Mouse (Mus musculus) MEL (cell line): ENCODE measurements around the gene Agbl5. TPM values are rescaled to one million over a fixed set of nuclear protein-coding genes. Genes with fewer than 3 reads are reported as not detected.
A peak's percentile ranks its signal among the peaks of the same experiment; 100 is the strongest.

Experiments used
- DNase-seq: peaks from one replicate; pipeline ENCODE4 v3.0.0; 2011; ENCODE audit warnings: low read depth, low spot score
- H3K27ac ChIP-seq: 2 replicates; pipeline ENCODE4 v1.5.1; 2012; ENCODE audit warnings: low read depth, mild to moderate bottlenecking, control low read depth, low read length, moderate library complexity; ENCODE audit not compliant: control insufficient read depth
- H3K27me3 ChIP-seq, 2 experiments: fragments of 150-350 bp in 1 of 2; sonication (generic) in 1 of 2; 2 replicates each; pipeline ENCODE4 v1.6.1; 2012; ENCODE audit warnings: low read length in 2 of 2, mild to moderate bottlenecking in 2 of 2, improper control_type of control experiment in 1 of 2, moderate library complexity in 1 of 2; ENCODE audit not compliant: insufficient read depth in 2 of 2, control insufficient read depth in 1 of 2
- H3K36me3 ChIP-seq, 2 experiments: 2 replicates each; pipeline ENCODE4 v1.6.1; 2012 to 2014; ENCODE audit warnings: low read length in 2 of 2, improper control_type of control experiment in 1 of 2, inconsistent platforms in 1 of 2, mild to moderate bottlenecking in 1 of 2; ENCODE audit not compliant: insufficient read depth in 2 of 2, control insufficient read depth in 1 of 2
- H3K4me1 ChIP-seq, 2 experiments: fragments of 150-350 bp in 1 of 2; sonication (generic) in 1 of 2; 2 replicates each; pipeline ENCODE4 v1.6.1; 2012; ENCODE audit warnings: low read length in 2 of 2, improper control_type of control experiment in 1 of 2, mild to moderate bottlenecking in 1 of 2; ENCODE audit not compliant: insufficient read depth in 2 of 2, control insufficient read depth in 1 of 2
- H3K4me3 ChIP-seq, 2 experiments: fragments of 150-350 bp in 1 of 2; sonication (generic) in 1 of 2; 2 replicates each; pipeline ENCODE4 v1.5.1; 2012; ENCODE audit warnings: low read depth in 2 of 2, low read length in 2 of 2, mild to moderate bottlenecking in 2 of 2, moderate library complexity in 2 of 2, control low read depth in 1 of 2, improper control_type of control experiment in 1 of 2; ENCODE audit not compliant: control insufficient read depth in 1 of 2, insufficient read depth in 1 of 2
- H3K79me2 ChIP-seq: 2 replicates; pipeline ENCODE4 v1.6.1; 2012; ENCODE audit warnings: mild to moderate bottlenecking, low read length, moderate library complexity; ENCODE audit not compliant: control insufficient read depth, poor library complexity, insufficient read depth
- H3K9ac ChIP-seq: 2 replicates; pipeline ENCODE4 v1.6.1; 2012; ENCODE audit warnings: low read depth, mild to moderate bottlenecking, control low read depth, low read length, moderate library complexity; ENCODE audit not compliant: control insufficient read depth, poor library complexity, severe bottlenecking
- H3K9me3 ChIP-seq: fragments of 150-350 bp; sonication (generic); replicated peaks from 2 replicates; pipeline ENCODE4 v1.6.1; 2012; ENCODE audit warnings: mild to moderate bottlenecking, low read length, improper control_type of control experiment, moderate library complexity; ENCODE audit not compliant: insufficient read depth
- CHD1 ChIP-seq: IDR thresholded peaks from 2 replicates; pipeline ENCODE4 v1.6.1; 2012; ENCODE audit warnings: low read depth, mild to moderate bottlenecking, inconsistent platforms, low read length, improper control_type of control experiment
- CHD2 ChIP-seq: IDR thresholded peaks from 2 replicates; pipeline ENCODE4 v1.6.1; 2011; ENCODE audit warnings: low read length, improper control_type of control experiment
- CTCF ChIP-seq, 3 experiments: IDR thresholded peaks in 2 of 3; conservative IDR thresholded peaks in 1 of 3; 2 replicates each; pipeline ENCODE4 v1.5.1; 2011 to 2012; ENCODE audit warnings: low read length in 3 of 3, low read depth in 2 of 3, mild to moderate bottlenecking in 2 of 3, improper control_type of control experiment in 1 of 3, inconsistent platforms in 1 of 3, mixed read lengths in 1 of 3, moderate library complexity in 1 of 3; ENCODE audit not compliant: control insufficient read depth in 1 of 3, insufficient read depth in 1 of 3, poor library complexity in 1 of 3, severe bottlenecking in 1 of 3
- E2F4 ChIP-seq: IDR thresholded peaks from 2 replicates; pipeline ENCODE4 v1.6.1; 2011; ENCODE audit warnings: low read depth, low read length, improper control_type of control experiment, borderline replicate concordance
- ELF1 ChIP-seq: IDR thresholded peaks from 2 replicates; pipeline ENCODE4 v1.6.1; 2014; ENCODE audit warnings: low read depth, mild to moderate bottlenecking, inconsistent platforms, low read length, improper control_type of control experiment, moderate library complexity
- EP300 ChIP-seq, 2 experiments: IDR thresholded peaks; 2 replicates each; pipeline ENCODE4 v1.6.1; 2011; ENCODE audit warnings: improper control_type of control experiment in 2 of 2, low read length in 2 of 2, low read depth in 1 of 2, mild to moderate bottlenecking in 1 of 2
- ETS1 ChIP-seq: IDR thresholded peaks from 2 replicates; pipeline ENCODE4 v1.6.1; 2012; ENCODE audit warnings: low read depth, mild to moderate bottlenecking, inconsistent platforms, low read length, improper control_type of control experiment, moderate library complexity
- GABPA ChIP-seq: IDR thresholded peaks from 2 replicates; pipeline ENCODE4 v1.6.1; 2012; ENCODE audit warnings: low read depth, mild to moderate bottlenecking, inconsistent platforms, low read length, improper control_type of control experiment, moderate library complexity
- GATA1 ChIP-seq: IDR thresholded peaks from 2 replicates; pipeline ENCODE4 v1.6.1; 2011; ENCODE audit warnings: low read depth, low read length, improper control_type of control experiment
- HCFC1 ChIP-seq: IDR thresholded peaks from 2 replicates; pipeline ENCODE4 v1.6.1; 2012; ENCODE audit warnings: low read depth, mild to moderate bottlenecking, inconsistent platforms, low read length, improper control_type of control experiment, moderate library complexity
- JUND ChIP-seq: IDR thresholded peaks from 2 replicates; pipeline ENCODE4 v1.6.1; 2011; ENCODE audit warnings: low read depth, mild to moderate bottlenecking, improper control_type of control experiment, low read length
- KAT2A ChIP-seq: conservative IDR thresholded peaks from 2 replicates; pipeline ENCODE4 v1.6.1; 2012; ENCODE audit warnings: low read depth, low read length, improper control_type of control experiment, inconsistent platforms
- MAFK ChIP-seq: IDR thresholded peaks from 2 replicates; pipeline ENCODE4 v1.6.1; 2011; ENCODE audit warnings: low read depth, mild to moderate bottlenecking, low read length, improper control_type of control experiment, borderline replicate concordance
- MAX ChIP-seq: IDR thresholded peaks from 2 replicates; pipeline ENCODE4 v1.6.1; 2011; ENCODE audit warnings: low read length, improper control_type of control experiment
- MAZ ChIP-seq: IDR thresholded peaks from 2 replicates; pipeline ENCODE4 v1.6.1; 2012; ENCODE audit warnings: low read depth, mild to moderate bottlenecking, inconsistent platforms, low read length, improper control_type of control experiment
- MEF2A ChIP-seq: IDR thresholded peaks from 2 replicates; pipeline ENCODE4 v1.6.1; 2014; ENCODE audit warnings: low read depth, mild to moderate bottlenecking, inconsistent platforms, low read length, improper control_type of control experiment; ENCODE audit not compliant: poor library complexity, insufficient replicate concordance, severe bottlenecking; ENCODE audit errors: extremely low read depth
- MXI1 ChIP-seq: IDR thresholded peaks from 2 replicates; pipeline ENCODE4 v1.6.1; 2011; ENCODE audit warnings: mild to moderate bottlenecking, low read depth, low read length, improper control_type of control experiment
- MYB ChIP-seq: IDR thresholded peaks from 2 replicates; pipeline ENCODE4 v1.6.1; 2011; ENCODE audit warnings: mild to moderate bottlenecking, low read depth, low read length, improper control_type of control experiment
- MYC ChIP-seq: IDR thresholded peaks from 2 replicates; pipeline ENCODE4 v1.6.1; 2011; ENCODE audit warnings: low read depth, mild to moderate bottlenecking, low read length, improper control_type of control experiment, moderate library complexity
- NELFE ChIP-seq: IDR thresholded peaks from 2 replicates; pipeline ENCODE4 v1.6.1; 2011; ENCODE audit warnings: low read depth, low read length, improper control_type of control experiment
- NRF1 ChIP-seq: IDR thresholded peaks from 2 replicates; pipeline ENCODE4 v1.6.1; 2014; ENCODE audit warnings: low read depth, mild to moderate bottlenecking, inconsistent platforms, low read length, improper control_type of control experiment, moderate library complexity; ENCODE audit not compliant: poor library complexity, insufficient read depth, severe bottlenecking
- POLR2A ChIP-seq, 2 experiments: IDR thresholded peaks; 2 replicates each; pipeline ENCODE4 v1.6.1; 2011 to 2012; ENCODE audit warnings: low read length in 2 of 2, mild to moderate bottlenecking in 2 of 2, control low read depth in 1 of 2, improper control_type of control experiment in 1 of 2, low read depth in 1 of 2, moderate library complexity in 1 of 2; ENCODE audit not compliant: control insufficient read depth in 1 of 2, insufficient read depth in 1 of 2, poor library complexity in 1 of 2
- POLR2AphosphoS2 ChIP-seq: IDR thresholded peaks from 2 replicates; pipeline ENCODE4 v1.6.1; 2011; ENCODE audit warnings: low read length, improper control_type of control experiment
- POLR2AphosphoS5 ChIP-seq: IDR thresholded peaks from 2 replicates; pipeline ENCODE4 v1.6.1; 2012; ENCODE audit warnings: low read depth, borderline replicate concordance, mild to moderate bottlenecking, inconsistent platforms, low read length, moderate library complexity, mixed read lengths
- RAD21 ChIP-seq: IDR thresholded peaks from 2 replicates; pipeline ENCODE4 v1.6.1; 2011; ENCODE audit warnings: mild to moderate bottlenecking, low read depth, low read length, improper control_type of control experiment
- RCOR1 ChIP-seq: IDR thresholded peaks from 2 replicates; pipeline ENCODE4 v1.6.1; 2012; ENCODE audit warnings: low read depth, mild to moderate bottlenecking, inconsistent platforms, low read length, improper control_type of control experiment
- SIN3A ChIP-seq: IDR thresholded peaks from 2 replicates; pipeline ENCODE4 v1.6.1; 2012; ENCODE audit warnings: low read length, improper control_type of control experiment, inconsistent platforms
- SMC3 ChIP-seq: IDR thresholded peaks from 2 replicates; pipeline ENCODE4 v1.6.1; 2011; ENCODE audit warnings: low read depth, low read length, improper control_type of control experiment
- TAL1 ChIP-seq: IDR thresholded peaks from 2 replicates; pipeline ENCODE4 v1.6.1; 2012; ENCODE audit warnings: mild to moderate bottlenecking, inconsistent platforms, low read length, moderate library complexity, mixed read lengths
- TBP ChIP-seq: IDR thresholded peaks from 2 replicates; pipeline ENCODE4 v1.8.0; 2011; ENCODE audit warnings: low read depth, low read length, improper control_type of control experiment
- TCF12 ChIP-seq: IDR thresholded peaks from 2 replicates; pipeline ENCODE4 v1.6.1; 2014; ENCODE audit warnings: low read depth, mild to moderate bottlenecking, inconsistent platforms, low read length, improper control_type of control experiment, moderate library complexity
- UBTF ChIP-seq: IDR thresholded peaks from 2 replicates; pipeline ENCODE4 v1.6.1; 2012; ENCODE audit warnings: low read depth, mild to moderate bottlenecking, inconsistent platforms, low read length, improper control_type of control experiment, moderate library complexity, borderline replicate concordance; ENCODE audit not compliant: insufficient read depth
- USF1 ChIP-seq: IDR thresholded peaks from 2 replicates; pipeline ENCODE4 v1.6.1; 2014; ENCODE audit warnings: low read depth, mild to moderate bottlenecking, inconsistent platforms, low read length, improper control_type of control experiment, moderate library complexity
- USF2 ChIP-seq, 2 experiments: IDR thresholded peaks; 2 replicates each; pipeline ENCODE4 v1.6.1; 2011 to 2012; ENCODE audit warnings: improper control_type of control experiment in 2 of 2, low read length in 2 of 2, borderline replicate concordance in 1 of 2, inconsistent platforms in 1 of 2, low read depth in 1 of 2, mild to moderate bottlenecking in 1 of 2; ENCODE audit not compliant: insufficient read depth in 1 of 2
- ZKSCAN1 ChIP-seq: IDR thresholded peaks from 2 replicates; pipeline ENCODE4 v1.6.1; 2012; ENCODE audit warnings: low read depth, mild to moderate bottlenecking, inconsistent platforms, low read length, improper control_type of control experiment, moderate library complexity
- ZMIZ1 ChIP-seq: IDR thresholded peaks from 2 replicates; pipeline ENCODE4 v1.6.1; 2012; ENCODE audit warnings: low read depth, mild to moderate bottlenecking, inconsistent platforms, low read length, improper control_type of control experiment, moderate library complexity
- ZNF384 ChIP-seq: IDR thresholded peaks from 2 replicates; pipeline ENCODE4 v1.6.1; 2012; ENCODE audit warnings: low read depth, mild to moderate bottlenecking, inconsistent platforms, low read length, improper control_type of control experiment
- polyA plus RNA-seq, 2 experiments: library from polyadenylated mRNA; stranded (reverse) in 1 of 2; unstranded in 1 of 2; fragments of >175 nt in 1 of 2; fragments of >200 nt in 1 of 2; gene quantifications; 2 replicates each; pipeline versions ENCODE4 v1.2.1 to v1.2.4; 2012; ENCODE audit warnings: low replicate concordance in 2 of 2, low read depth in 1 of 2; ENCODE audit not compliant: insufficient read length in 2 of 2, insufficient read depth in 1 of 2, missing spikeins in 1 of 2
- total RNA-seq: library from RNA; depleted of rRNA; stranded (reverse); fragments of 300-350 nt; gene quantifications from 2 replicates; pipeline ENCODE4 v1.2.3, GENCODE M21; 2012

Gene Agbl5
- total and polyA plus RNA-seq, 3 experiments: 10.6 to 45.0 TPM; not detected in 1

DNA sequence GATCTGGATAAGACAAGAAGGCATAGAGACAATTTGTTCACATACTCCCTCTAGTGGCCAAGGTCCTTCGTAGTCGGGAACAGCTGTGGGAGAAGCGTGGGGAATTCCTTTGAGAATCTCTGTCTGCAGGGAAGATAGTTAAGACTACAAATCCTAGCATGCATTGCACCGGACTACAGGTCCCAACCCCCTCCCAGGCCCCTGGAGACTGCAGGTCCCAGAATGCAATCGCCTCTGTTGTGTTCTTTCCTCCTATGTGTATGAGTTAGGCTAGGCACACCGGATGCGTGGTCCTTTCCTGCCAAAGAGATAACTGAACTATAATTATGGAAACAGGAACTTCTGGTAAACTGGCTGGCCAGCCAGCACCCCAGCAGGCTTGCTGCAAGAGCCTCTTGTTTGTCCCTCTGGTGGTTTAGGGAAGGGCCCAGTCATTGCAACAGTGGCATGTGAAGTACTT is 27.5 kb downstream of the Agbl5 start:
- Histone ChIP-seq H3K79me2 (no peaks in the 10 kb centered on the region; the same call in 1 of the 2 replicates), H3K36me3 (peaks cover 0 to 22% of the 10 kb centered on the region in 2 experiments; a peak in 2 of 4 replicates), H3K4me3 (peak overlapping the region; percentile 11 to 14; a peak in 3 of 4 replicates), H3K27me3 (no peaks in the 10 kb centered on the region), H3K9me3 (no peaks in the 10 kb centered on the region), H3K27ac (peak overlapping the region; percentile 95), H3K4me1 (peaks cover 16 to 39% of the 10 kb centered on the region in 2 experiments), H3K9ac (peak overlapping the region; percentile 59)
- peak; percentile 99 for DNase-seq
- TF ChIP-seq ETS1 (peak; percentile 93), ZNF384 (no peak), JUND (no peak), MYB (peak; percentile 33; the same call in 1 of the 2 replicates), MYC (peak; percentile 94), TBP (peak; percentile 90), MAFK (no peak), RAD21 (peak; percentile 29), MAX (peak; percentile 74), CHD2 (peak; percentile 84), KAT2A (peak; percentile 99), TAL1 (peak; percentile 84), POLR2AphosphoS5 (no peak), USF2 (IDR thresholded peaks at IDR 0.05; ENCODE audit: borderline replicate concordance in 1 of 2, insufficient read depth in 1 of 2, low read depth in 1 of 2, low read length in 2 of 2) (no peak), ELF1 (peak; percentile 88), CHD1 (0 out of 2 replicates have a peak, but pooled peaks have one; percentile 36), EP300 (IDR thresholded peaks at IDR 0.05; ENCODE audit: low read depth in 1 of 2, low read length in 2 of 2) (peak; percentile 86), UBTF (no peak), POLR2A (IDR thresholded peaks at IDR 0.05; ENCODE audit: control insufficient read depth in 1 of 2, insufficient read depth in 1 of 2, low read depth in 1 of 2, low read length in 2 of 2, poor library complexity in 1 of 2) (peak; percentile 76 to 91), SMC3 (peak; percentile 48; the same call in 1 of the 2 replicates), CTCF (IDR thresholded peaks at IDR 0.05 in 2 of 3, conservative IDR thresholded peaks at IDR 0.05 in 1 of 3; ENCODE audit: control insufficient read depth in 1 of 3, insufficient read depth in 1 of 3, low read depth in 2 of 3, low read length in 3 of 3, poor library complexity in 1 of 3, severe bottlenecking in 1 of 3) (peak; percentile 27 to 67 (median 58); a peak in 5 of 6 replicates), RCOR1 (peak; percentile 81), ZMIZ1 (no peak), MAZ (peak; percentile 46; the same call in 1 of the 2 replicates), TCF12 (peak; percentile 88), MEF2A (peak; percentile 96), GATA1 (peak; percentile 93), ZKSCAN1 (no peak), SIN3A (peak; percentile 99), POLR2AphosphoS2 (no peak), MXI1 (peak; percentile 81; the same call in 1 of the 2 replicates), NRF1 (peak; percentile 47; the same call in 1 of the 2 replicates), HCFC1 (peak; percentile 100), GABPA (no peak; the same call in 1 of the 2 replicates), E2F4 (no peak), NELFE (peak; percentile 68), USF1 (peak; percentile 55)
